Mouse (Mus musculus): ENCODE data around the gene Rbck1.

GRCm38 (mm10) chr2:152347722-152348121 is 15.3 kb upstream of the Rbck1 start:
- TF ChIP-seq CTCF (IDR thresholded peaks at IDR 0.05; ENCODE audit: control insufficient read depth, insufficient read depth, insufficient read length) (no peak), USF1 (IDR thresholded peaks at IDR 0.05; ENCODE audit: low read depth) (no peak), MAX (IDR thresholded peaks at IDR 0.05) (no peak), MYOD1 (IDR thresholded peaks at IDR 0.05; ENCODE audit: control insufficient read depth, insufficient read length, low read depth) (no peak), CEBPB (IDR thresholded peaks at IDR 0.05; ENCODE audit: low read depth) (no peak)
